Mouse (Mus musculus) neural tube, embryonic 13.5 days (tissue): ENCODE measurements around the gene Dph1. TPM values are rescaled to one million over a fixed set of nuclear protein-coding genes. Genes with fewer than 3 reads are reported as not detected.
A peak's percentile ranks its signal among the peaks of the same experiment; 100 is the strongest.

ENCODE experiments used
- ATAC-seq: fragments of 200-750 bp; cut with Nextera tagmentation; 2 replicates; pipeline ENCODE4 v1.8.0; 2017; ENCODE audit warnings: low read depth, mild to moderate bottlenecking, moderate TSS enrichment, moderate library complexity
- H3K27ac ChIP-seq: fragments of 300-500 bp; sonication (generic); replicated peaks from 2 replicates; pipeline ENCODE4 v1.5.1; 2015; ENCODE audit warnings: moderate library complexity, mild to moderate bottlenecking, inconsistent platforms
- H3K27me3 ChIP-seq: fragments of 300-500 bp; sonication (generic); 2 replicates; pipeline ENCODE4 v1.6.1; 2015; ENCODE audit warnings: mild to moderate bottlenecking, inconsistent platforms
- H3K36me3 ChIP-seq: fragments of 300-500 bp; sonication (generic); 2 replicates; pipeline ENCODE4 v1.6.1; 2015; ENCODE audit warnings: mild to moderate bottlenecking, inconsistent platforms
- H3K4me1 ChIP-seq: fragments of 300-500 bp; sonication (generic); replicated peaks from 2 replicates; pipeline ENCODE4 v1.6.1; 2015; ENCODE audit warnings: inconsistent platforms
- H3K4me2 ChIP-seq: fragments of 300-500 bp; sonication (generic); 2 replicates; pipeline ENCODE4 v1.6.1; 2015; ENCODE audit warnings: inconsistent platforms, mild to moderate bottlenecking, moderate library complexity
- H3K4me3 ChIP-seq: fragments of 300-500 bp; sonication (generic); 2 replicates; pipeline ENCODE4 v1.5.1; 2015; ENCODE audit warnings: mild to moderate bottlenecking, inconsistent platforms
- H3K9ac ChIP-seq: fragments of 300-500 bp; sonication (generic); 2 replicates; pipeline ENCODE4 v1.6.1; 2015; ENCODE audit warnings: moderate library complexity, mild to moderate bottlenecking, inconsistent platforms
- H3K9me3 ChIP-seq: fragments of 300-500 bp; sonication (generic); 2 replicates; pipeline ENCODE4 v1.6.1; 2016; ENCODE audit warnings: inconsistent platforms
- WGBS: fragments of 180-500 bp; shearing (Covaris S2); methylation state at CpG from one replicate; pipeline ENCODE4 v1.1.7; 2015; 5-methylcytosine and 5-hydroxymethylcytosine counted together
- polyA plus RNA-seq: library from polyadenylated mRNA; unstranded; fragments of >200 nt; fragmentation: Nextera tagmentation; extraction: Ambion mirVana; gene quantifications from 2 replicates; pipeline ENCODE4 v1.2.1, GENCODE M21; 2015

Gene Dph1
- 13.7 and 15.0 TPM in 2 replicates for polyA plus RNA-seq

- peak within 1 kb of the TSS; percentile 82 for H3K4me2 ChIP-seq
- 50% methylated on average over 5 of the region's 5 CpGs for whole genome bisulfite sequencing
- peaks cover 56% of the 10 kb centered on the region for H3K4me1 ChIP-seq
- H3K36me3 ChIP-seq, result no peaks in the 10 kb centered on the region
- H3K27ac ChIP-seq, result peak within 1 kb of the TSS; percentile 50
- peaks cover 51% of the 10 kb centered on the region for H3K27me3 ChIP-seq
- H3K9ac ChIP-seq, result peak within 1 kb of the TSS; percentile 74
- no peaks in the 10 kb centered on the region for H3K9me3 ChIP-seq
- peak within 1 kb of the TSS; percentile 72 for H3K4me3 ChIP-seq
- ATAC-seq, result no peak
Measured at GRCm38 (mm10) chr11:75190905-75191441, at the start of gene Dph1. Gene Dph1, minus strand, starts transcription at chr11:75191241.

DNA sequence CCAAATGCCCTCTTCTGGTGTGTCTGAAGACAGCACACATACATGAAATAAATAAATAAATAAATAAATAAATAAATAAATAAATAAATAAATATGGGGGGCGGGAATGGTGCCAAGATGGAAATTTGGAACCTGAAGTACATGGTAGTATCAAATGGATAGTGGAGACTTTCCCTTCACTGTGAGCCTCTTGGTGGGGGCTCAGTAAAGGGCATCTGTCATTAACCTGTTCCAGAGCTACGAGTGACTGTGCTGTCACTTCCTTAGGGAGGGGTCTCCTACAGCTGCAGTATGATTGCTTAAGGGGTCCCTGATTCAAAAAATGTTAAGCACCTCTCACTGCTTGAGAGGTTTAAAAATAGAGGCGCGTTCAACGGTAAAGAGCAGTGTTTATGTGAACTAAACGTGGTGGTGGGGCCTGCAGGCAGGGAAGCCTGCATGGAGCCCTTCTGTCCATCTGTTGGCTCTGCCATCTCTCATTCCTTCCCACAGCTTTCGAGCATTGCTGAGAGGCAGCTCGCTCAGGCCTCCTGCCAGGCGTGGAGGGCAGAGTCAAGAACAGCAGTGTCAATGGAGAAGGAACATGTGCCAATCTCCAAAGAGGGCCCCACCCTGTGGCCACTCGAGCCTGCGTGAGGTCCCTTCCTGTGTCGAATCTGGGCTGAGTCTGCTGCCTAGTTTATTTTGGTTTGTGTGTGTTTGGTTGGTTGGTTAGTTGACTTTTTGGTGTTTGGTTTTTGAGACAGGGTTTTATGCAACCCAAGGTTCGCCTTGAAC is 49.3 kb upstream of the Dph1 start:
- no peak overlapping the region for H3K9ac ChIP-seq
- 73% methylated on average over 13 of the region's 13 CpGs for whole genome bisulfite sequencing

DNA sequence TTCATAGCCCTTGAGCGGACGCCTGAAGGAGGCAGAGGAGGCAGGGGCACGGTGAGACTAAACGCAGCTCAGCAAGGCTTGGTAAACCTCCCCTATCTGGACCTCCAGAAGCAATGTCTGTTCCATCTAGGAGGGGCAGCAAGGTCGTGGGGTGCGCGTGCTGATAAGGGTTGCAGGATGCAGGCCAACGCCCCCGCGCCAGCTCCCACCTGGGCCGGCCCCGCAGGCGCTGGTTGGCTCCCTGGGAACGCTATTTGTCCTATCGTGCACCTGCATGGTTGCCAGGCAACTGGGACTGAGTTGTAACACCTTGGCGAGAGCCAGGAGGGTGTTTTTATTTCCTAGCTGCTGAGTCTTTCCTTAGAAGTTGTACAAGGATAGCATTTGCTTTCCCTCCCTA is 43.7 kb upstream of the Dph1 start:
- no peak overlapping the region for H3K27ac ChIP-seq

More for the DNA sequence above, 49.3 kb upstream of the Dph1 start:
- H3K27ac ChIP-seq, result no peak overlapping the region
- H3K9me3 ChIP-seq, result no peaks in the 10 kb centered on the region
- peaks cover 16% of the 10 kb centered on the region for H3K4me1 ChIP-seq
- no peak for ATAC-seq
- H3K36me3 ChIP-seq, result no peaks in the 10 kb centered on the region
- no peak overlapping the region for H3K4me2 ChIP-seq
- no peak overlapping the region for H3K4me3 ChIP-seq
- peaks cover under 1% of the 10 kb centered on the region; the same call in 1 of the 2 replicates for H3K27me3 ChIP-seq

GRCm38 (mm10) chr11:75232434-75232833 is 41.4 kb upstream of the Dph1 start:
- Histone ChIP-seq H3K9ac (no peak overlapping the region), H3K4me3 (no peak overlapping the region), H3K4me2 (no peak overlapping the region), H3K4me1 (peaks cover 43% of the 10 kb centered on the region), H3K9me3 (no peaks in the 10 kb centered on the region), H3K27ac (no peak overlapping the region), H3K27me3 (peaks cover 9% of the 10 kb centered on the region), H3K36me3 (no peaks in the 10 kb centered on the region)
- WGBS, result 76% methylated on average over 4 of the region's 4 CpGs
- ATAC-seq, result no peak

More for the DNA sequence above, 43.7 kb upstream of the Dph1 start:
- no peaks in the 10 kb centered on the region for H3K9me3 ChIP-seq
- no peaks in the 10 kb centered on the region for H3K36me3 ChIP-seq
- peaks cover 9% of the 10 kb centered on the region for H3K27me3 ChIP-seq
- peak overlapping the region; percentile 39 for H3K4me2 ChIP-seq
- ATAC-seq, result peak; percentile 28; the same call in 1 of the 2 replicates
- WGBS, result 10% methylated on average over 16 of the region's 16 CpGs
- peaks cover 37% of the 10 kb centered on the region for H3K4me1 ChIP-seq
- H3K9ac ChIP-seq, result 0 out of 2 replicates have a peak overlapping the region, but pooled peaks have one; percentile 45
- peak overlapping the region; percentile 11 for H3K4me3 ChIP-seq

DNA sequence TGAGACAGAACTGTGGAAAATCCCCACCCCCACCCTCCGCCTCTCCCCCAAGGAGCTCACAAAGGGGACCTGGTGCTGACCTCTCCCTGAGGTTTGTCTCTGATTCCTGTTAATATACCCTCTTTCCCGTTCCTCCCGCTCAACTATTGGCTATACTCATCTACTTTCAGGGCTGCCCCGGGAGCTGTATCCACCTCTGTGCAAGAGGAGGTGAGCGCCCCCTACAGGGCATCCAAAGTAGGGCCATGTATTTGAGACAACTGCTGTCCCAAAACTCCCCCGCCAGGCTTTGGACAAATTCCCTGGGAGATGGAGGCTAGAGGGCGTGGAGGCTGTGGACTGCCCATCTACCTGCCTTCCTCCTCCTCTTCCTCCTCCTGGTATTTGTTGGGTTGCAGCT is 40.7 kb upstream of the Dph1 start:
- Histone ChIP-seq H3K4me2 (no peak overlapping the region), H3K4me3 (no peak overlapping the region), H3K27me3 (peaks cover 9% of the 10 kb centered on the region), H3K36me3 (no peaks in the 10 kb centered on the region), H3K27ac (no peak overlapping the region), H3K4me1 (peaks cover 43% of the 10 kb centered on the region), H3K9ac (no peak overlapping the region), H3K9me3 (no peaks in the 10 kb centered on the region)
- 9% methylated on average over 7 of the region's 7 CpGs for WGBS
- ATAC-seq, result no peak

- ATAC-seq, result no peak
- 87% methylated on average over 6 of the region's 6 CpGs for WGBS
- Histone ChIP-seq H3K27ac (no peak overlapping the region), H3K9me3 (no peaks in the 10 kb centered on the region), H3K4me1 (peaks cover 38% of the 10 kb centered on the region), H3K27me3 (peaks cover 7% of the 10 kb centered on the region; the same call in 1 of the 2 replicates), H3K36me3 (no peaks in the 10 kb centered on the region), H3K4me2 (no peak overlapping the region), H3K9ac (no peak overlapping the region), H3K4me3 (no peak overlapping the region)
Measured at GRCm38 (mm10) chr11:75230272-75230760, 39.3 kb upstream of the Dph1 start.

DNA sequence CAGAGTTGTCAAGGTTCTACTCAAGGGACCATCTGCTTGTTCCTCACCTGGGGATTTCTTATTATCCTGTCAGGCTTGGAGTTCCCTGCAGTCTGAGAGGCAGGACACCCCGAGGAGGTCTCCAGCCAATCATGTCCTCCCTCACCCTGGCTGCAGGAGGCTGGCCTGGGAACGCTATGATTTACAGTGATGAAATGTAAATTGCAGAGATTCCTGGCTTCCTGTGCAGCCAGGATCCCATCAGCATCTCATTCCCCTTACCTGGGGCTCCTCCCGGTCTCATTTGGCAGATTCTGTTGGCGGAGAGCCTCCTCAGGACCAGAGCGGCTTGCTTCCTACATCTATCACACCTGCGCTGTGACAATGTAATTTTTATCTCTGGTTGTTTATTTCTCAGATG is 38.2 kb upstream of the Dph1 start:
- peaks cover 2% of the 10 kb centered on the region; the same call in 1 of the 2 replicates for H3K27me3 ChIP-seq
- no peaks in the 10 kb centered on the region for H3K36me3 ChIP-seq
- 72% methylated on average over 6 of the region's 6 CpGs for WGBS
- H3K4me1 ChIP-seq, result peaks cover 29% of the 10 kb centered on the region
- no peak overlapping the region for H3K4me3 ChIP-seq
- H3K9me3 ChIP-seq, result no peaks in the 10 kb centered on the region
- no peak overlapping the region for H3K9ac ChIP-seq
- no peak for ATAC-seq
- no peak overlapping the region for H3K27ac ChIP-seq
- H3K4me2 ChIP-seq, result no peak overlapping the region

DNA sequence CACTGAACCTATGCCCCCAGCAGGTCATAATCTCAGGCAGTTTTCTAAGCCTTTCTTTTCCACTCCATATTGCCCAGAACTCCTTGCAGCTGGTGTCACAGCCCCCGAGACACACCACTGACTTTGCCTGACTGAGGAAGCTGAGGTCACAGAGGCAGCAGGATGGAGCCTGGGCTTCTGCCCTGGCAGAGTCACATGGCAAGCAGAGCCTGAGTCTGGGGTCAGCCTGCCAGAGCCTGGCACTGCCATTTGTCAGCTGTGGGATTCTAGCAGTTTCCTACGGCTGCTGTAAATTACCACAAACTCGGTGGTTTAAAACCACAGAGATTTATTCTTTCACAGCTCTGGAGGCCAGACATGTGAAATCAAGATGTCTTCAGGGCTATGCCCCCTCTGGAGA is 36.6 kb upstream of the Dph1 start:
- 42% methylated on average over 3 of the region's 3 CpGs for WGBS
- Histone ChIP-seq H3K36me3 (no peaks in the 10 kb centered on the region), H3K4me2 (no peak overlapping the region), H3K4me3 (no peak overlapping the region), H3K4me1 (peaks cover 19% of the 10 kb centered on the region), H3K9me3 (no peaks in the 10 kb centered on the region), H3K27me3 (no peaks in the 10 kb centered on the region), H3K27ac (no peak overlapping the region), H3K9ac (no peak overlapping the region)
- ATAC-seq, result no peak

- no peaks in the 10 kb centered on the region for H3K9me3 ChIP-seq
- WGBS, result 93% methylated on average over 4 of the region's 4 CpGs
- no peak overlapping the region for H3K9ac ChIP-seq
- H3K4me2 ChIP-seq, result no peak overlapping the region
- H3K4me3 ChIP-seq, result no peak overlapping the region
- peaks cover 13% of the 10 kb centered on the region for H3K4me1 ChIP-seq
- ATAC-seq, result no peak
- no peak overlapping the region for H3K27ac ChIP-seq
- no peaks in the 10 kb centered on the region for H3K36me3 ChIP-seq
- H3K27me3 ChIP-seq, result no peaks in the 10 kb centered on the region
Measured at GRCm38 (mm10) chr11:75224835-75225234, 33.8 kb upstream of the Dph1 start.

DNA sequence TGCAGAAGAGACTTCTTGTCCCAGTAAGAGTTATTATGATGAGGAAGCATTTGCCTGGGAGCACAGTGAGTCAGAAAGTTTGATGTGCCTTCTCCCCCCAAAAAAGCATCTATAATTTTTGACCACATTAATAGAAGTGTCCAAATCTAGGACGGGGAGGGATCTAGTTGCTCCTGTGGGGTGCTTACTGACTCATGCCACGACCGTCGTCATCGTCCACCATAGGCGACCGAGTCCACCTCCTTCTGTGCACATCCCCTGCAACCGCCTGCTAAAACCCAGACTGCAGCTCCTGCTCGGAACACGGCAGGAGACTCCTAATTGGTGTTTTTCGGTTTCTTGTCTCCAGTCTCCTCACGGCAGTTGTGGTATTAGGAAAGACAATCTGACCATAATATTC is 33.0 kb upstream of the Dph1 start:
- Histone ChIP-seq H3K4me1 (peaks cover 9% of the 10 kb centered on the region), H3K36me3 (no peaks in the 10 kb centered on the region), H3K9me3 (no peaks in the 10 kb centered on the region), H3K4me3 (no peak overlapping the region), H3K4me2 (no peak overlapping the region), H3K27ac (no peak overlapping the region), H3K9ac (no peak overlapping the region), H3K27me3 (no peaks in the 10 kb centered on the region)
- ATAC-seq, result no peak
- 83% methylated on average over 12 of the region's 12 CpGs for whole genome bisulfite sequencing

DNA sequence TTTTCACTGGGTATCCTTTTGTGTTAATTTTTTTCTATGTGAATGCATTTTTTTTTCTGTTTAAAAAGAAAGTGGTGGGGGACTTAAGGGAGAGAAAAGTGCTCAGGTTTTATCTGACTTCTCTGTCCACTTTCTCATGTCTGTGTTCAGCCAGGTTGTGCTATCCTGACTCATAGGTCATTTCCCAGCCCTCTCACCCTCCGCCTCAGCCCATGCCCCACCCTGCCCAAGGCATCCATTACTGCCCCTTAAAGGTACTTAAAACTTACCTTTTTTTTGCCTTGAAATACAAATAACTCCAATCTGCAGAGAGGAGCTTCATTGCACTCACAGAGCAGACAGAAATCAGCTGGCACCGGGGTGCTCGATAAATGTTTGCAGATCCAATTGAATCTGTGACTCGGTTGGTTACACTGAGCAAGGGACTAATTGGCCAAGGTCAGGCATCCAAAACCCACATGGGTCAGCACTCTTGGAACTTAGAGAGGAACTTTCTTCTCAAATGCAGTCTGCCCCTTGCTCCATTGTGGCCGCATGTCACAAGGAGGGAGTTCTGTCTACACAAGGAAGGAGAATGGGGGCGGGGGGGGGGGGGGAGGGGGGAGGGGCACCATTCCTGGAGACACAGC is 29.6 kb upstream of the Dph1 start:
- Histone ChIP-seq H3K4me2 (no peak overlapping the region), H3K9me3 (no peaks in the 10 kb centered on the region), H3K4me3 (no peak overlapping the region), H3K9ac (no peak overlapping the region), H3K4me1 (peaks cover 15% of the 10 kb centered on the region), H3K36me3 (no peaks in the 10 kb centered on the region), H3K27me3 (0 out of 2 replicates have a peak, but pooled peaks cover under 1% of the 10 kb centered on the region), H3K27ac (no peak overlapping the region)
- no peak for ATAC-seq
- WGBS, result 78% methylated on average over 5 of the region's 6 CpGs

DNA sequence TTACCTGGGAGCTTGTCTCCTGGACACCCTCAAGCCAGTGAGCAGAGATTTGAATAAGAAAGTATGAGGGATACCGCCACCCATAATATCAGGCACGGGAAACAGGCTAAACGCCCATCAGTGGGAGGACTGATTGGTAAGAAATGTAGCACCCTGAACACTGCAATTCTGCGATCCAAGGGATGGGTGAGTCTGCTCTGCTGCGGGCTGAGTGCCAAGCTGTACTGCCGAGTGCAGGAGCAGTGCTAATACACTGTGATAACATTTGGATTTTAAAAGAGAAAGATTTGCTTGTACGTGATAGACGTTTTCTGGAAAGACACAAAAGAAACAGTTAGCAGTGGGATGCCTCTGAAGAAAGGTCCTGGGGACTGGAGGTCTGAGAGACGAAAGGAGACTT is 29.1 kb upstream of the Dph1 start:
- no peak overlapping the region for H3K4me2 ChIP-seq
- H3K9ac ChIP-seq, result no peak overlapping the region
- H3K27ac ChIP-seq, result no peak overlapping the region
- no peak for ATAC-seq
- 51% methylated on average over 9 of the region's 9 CpGs for WGBS
- H3K4me1 ChIP-seq, result peaks cover 21% of the 10 kb centered on the region
- no peak overlapping the region for H3K4me3 ChIP-seq
- no peaks in the 10 kb centered on the region for H3K9me3 ChIP-seq
- H3K36me3 ChIP-seq, result no peaks in the 10 kb centered on the region
- 0 out of 2 replicates have a peak, but pooled peaks cover 4% of the 10 kb centered on the region for H3K27me3 ChIP-seq
